Mouse (Mus musculus): ENCODE measurements around the gene Trmt2a.
A peak's percentile ranks its signal among the peaks of the same experiment; 100 is the strongest.

The Trmt2a gene

GRCm38 (mm10) chr16:18248433-18249363 is at the start of gene Trmt2a, which contains the start of gene Ranbp1:
Trmt2a (plus strand) TSS chr16:18248679.
Ranbp1 (minus strand) TSS chr16:18248732.
- DNase-seq (ENCODE audit: low spot score) = peak; percentile 99

- DNase-seq (ENCODE audit: low spot score) = no peak
Observed at GRCm38 (mm10) chr16:18200062-18200461, 48.4 kb upstream of the Trmt2a start.

GRCm38 (mm10) chr16:18201620-18202019 is 46.9 kb upstream of the Trmt2a start:
- DNase-seq (ENCODE audit: low spot score) = no peak

- no peak for DNase-seq (ENCODE audit: low spot score)
Observed at GRCm38 (mm10) chr16:18202061-18202460, 46.4 kb upstream of the Trmt2a start.

- no peak for DNase-seq (ENCODE audit: low spot score)
Observed at GRCm38 (mm10) chr16:18203430-18204091, 44.9 kb upstream of the Trmt2a start.

GRCm38 (mm10) chr16:18210701-18211416 is 37.6 kb upstream of the Trmt2a start:
- DNase-seq (ENCODE audit: low spot score) = peak; percentile 84

GRCm38 (mm10) chr16:18211417-18212171 is 36.9 kb upstream of the Trmt2a start:
- peak; percentile 97 for DNase-seq (ENCODE audit: low spot score)

GRCm38 (mm10) chr16:18213689-18214088 is 34.8 kb upstream of the Trmt2a start:
- DNase-seq (ENCODE audit: low spot score) = no peak

- DNase-seq (ENCODE audit: low spot score) = no peak
Observed at GRCm38 (mm10) chr16:18214858-18215257, 33.6 kb upstream of the Trmt2a start.

- no peak for DNase-seq (ENCODE audit: low spot score)
Observed at GRCm38 (mm10) chr16:18217579-18217978, 30.9 kb upstream of the Trmt2a start, which contains the start of gene Ccdc188. Ccdc188 (plus strand) TSS chr16:18217879.

- DNase-seq (ENCODE audit: low spot score) = no peak
Observed at GRCm38 (mm10) chr16:18218580-18218996, 29.9 kb upstream of the Trmt2a start.

- peak; percentile 66 for DNase-seq (ENCODE audit: low spot score)
Observed at GRCm38 (mm10) chr16:18220001-18220400, 28.5 kb upstream of the Trmt2a start.

GRCm38 (mm10) chr16:18220856-18221542 is 27.5 kb upstream of the Trmt2a start:
- DNase-seq (ENCODE audit: low spot score) = no peak

- peak; percentile 57 for DNase-seq (ENCODE audit: low spot score)
Observed at GRCm38 (mm10) chr16:18221543-18221898, 27.0 kb upstream of the Trmt2a start.

GRCm38 (mm10) chr16:18222188-18222587 is 26.3 kb upstream of the Trmt2a start:
- DNase-seq (ENCODE audit: low spot score) = no peak

GRCm38 (mm10) chr16:18227187-18227586 is 21.3 kb upstream of the Trmt2a start:
- DNase-seq (ENCODE audit: low spot score) = no peak

GRCm38 (mm10) chr16:18227897-18228422 is 20.5 kb upstream of the Trmt2a start:
- no peak for DNase-seq (ENCODE audit: low spot score)

GRCm38 (mm10) chr16:18228856-18229255 is 19.6 kb upstream of the Trmt2a start:
- no peak for DNase-seq (ENCODE audit: low spot score)

- DNase-seq (ENCODE audit: low spot score) = peak; percentile 71
Observed at GRCm38 (mm10) chr16:18229622-18230021, 18.9 kb upstream of the Trmt2a start.

- DNase-seq (ENCODE audit: low spot score) = no peak
Observed at GRCm38 (mm10) chr16:18230617-18231016, 17.9 kb upstream of the Trmt2a start.

- no peak for DNase-seq (ENCODE audit: low spot score)
Observed at GRCm38 (mm10) chr16:18231047-18231446, 17.4 kb upstream of the Trmt2a start.
